Mouse (Mus musculus) frontal cortex, adult (tissue): Measurements from ENCODE around the gene Insc.
"Not testable (repeated sequence)": the region's sequence is repeated elsewhere in the genome, so short reads cannot be mapped to it uniquely, and the experiment has no call there.

ENCODE experiments used
- ATAC-seq: cut with Nextera tagmentation; 2 replicates; pipeline ENCODE4 v1.9.2; 2017; ENCODE audit warnings: mild to moderate bottlenecking, moderate library complexity, mixed read lengths; ENCODE audit not compliant: low TSS enrichment

The Insc gene

DNA sequence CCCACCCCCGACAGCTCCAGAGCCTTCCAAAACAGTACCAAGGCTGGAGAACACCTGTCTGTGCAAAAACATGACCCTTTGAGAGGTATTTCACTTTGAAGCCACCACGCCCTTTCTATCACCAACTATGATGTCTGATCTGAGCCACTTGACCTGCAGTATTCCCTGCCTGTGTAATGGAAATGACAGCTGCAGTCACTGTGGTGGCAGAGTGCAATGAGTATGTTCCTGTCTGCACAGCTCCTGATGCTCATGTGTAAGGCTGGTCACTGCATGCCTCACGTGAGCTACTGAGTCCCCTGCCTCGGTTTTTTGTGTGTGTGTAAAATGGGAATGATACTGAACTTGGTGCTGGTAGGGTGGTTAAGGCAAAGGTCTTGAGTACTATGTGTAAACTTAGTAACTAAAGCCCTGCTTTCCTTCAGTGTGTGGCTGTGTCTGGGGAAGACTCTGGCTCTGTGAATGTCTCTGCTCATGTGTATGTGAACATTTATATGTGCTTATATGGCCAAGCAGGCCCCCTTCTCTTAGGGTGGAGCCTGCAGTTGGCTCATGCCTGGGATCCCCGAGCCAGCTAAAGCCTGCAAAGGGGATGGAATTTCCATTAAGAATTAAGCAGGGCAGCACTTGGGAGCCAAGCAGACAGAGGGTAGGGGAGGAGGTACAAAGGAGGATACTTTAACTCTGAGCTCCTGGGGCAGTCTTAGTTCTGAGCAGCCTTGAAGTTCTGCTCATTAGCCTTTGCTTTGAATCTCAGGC lies at the start of gene Insc:
Insc (plus strand) TSS at position 673 of the 759 bp plus-strand sequence.
- no peak for ATAC-seq

DNA sequence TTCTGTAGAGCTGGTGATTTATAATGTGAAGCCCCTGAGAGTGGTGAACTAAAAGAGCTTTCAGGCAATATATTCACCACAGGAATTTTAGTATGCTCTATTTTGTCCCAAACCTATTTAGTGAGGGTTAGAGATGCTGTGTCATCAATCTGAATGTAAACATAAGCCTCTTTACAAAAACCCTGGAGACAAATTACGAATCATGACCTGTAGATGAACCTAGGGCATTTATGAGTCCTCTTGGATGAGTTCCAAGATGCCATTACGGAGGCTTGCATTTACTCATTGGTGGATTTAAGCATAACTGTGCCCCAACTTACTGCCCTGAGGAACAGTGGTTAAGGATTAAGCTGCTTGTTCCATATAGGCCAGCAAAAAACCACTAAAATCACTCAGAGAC lies 42.6 kb upstream of the Insc start:
- ATAC-seq: no peak

DNA sequence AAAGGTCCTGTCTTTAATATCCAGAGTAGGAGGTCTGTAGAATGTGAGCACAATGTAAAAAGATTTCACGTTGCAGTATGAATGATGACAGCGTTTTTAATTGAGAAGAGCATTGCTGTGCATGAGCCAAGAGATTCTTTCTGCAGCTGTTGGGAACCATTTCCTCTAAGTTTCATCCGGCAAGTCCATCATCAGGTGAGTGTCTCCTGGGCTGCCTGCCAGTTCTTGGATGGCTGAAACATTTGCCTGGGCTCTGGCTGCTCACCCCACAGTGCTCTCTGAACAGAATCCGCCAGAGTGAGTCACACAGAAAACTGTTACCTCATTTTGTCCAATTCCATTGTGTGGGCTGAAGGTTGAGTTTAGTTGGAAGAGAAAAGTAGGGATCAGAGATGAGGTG lies 36.8 kb upstream of the Insc start:
- no peak for ATAC-seq

DNA sequence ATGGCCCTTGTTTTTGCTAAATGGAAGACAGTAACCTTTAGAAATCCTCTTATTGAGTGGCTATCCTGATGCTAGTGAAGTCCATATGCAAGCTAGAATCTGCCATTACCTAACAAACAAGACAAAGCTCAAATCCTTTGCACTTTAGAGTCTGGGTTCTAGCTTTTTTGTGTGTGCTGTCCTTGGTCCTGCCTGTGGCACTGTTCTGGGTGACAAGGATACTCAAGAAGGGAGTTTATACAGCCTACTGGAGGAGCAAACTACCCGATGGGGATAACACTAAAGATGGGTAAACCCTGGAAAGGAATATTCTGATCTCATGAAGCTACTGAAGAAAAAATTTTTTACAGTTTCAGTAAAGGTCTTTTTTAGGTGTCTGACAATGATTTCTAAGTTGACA lies 36.1 kb upstream of the Insc start:
- ATAC-seq: no peak

DNA sequence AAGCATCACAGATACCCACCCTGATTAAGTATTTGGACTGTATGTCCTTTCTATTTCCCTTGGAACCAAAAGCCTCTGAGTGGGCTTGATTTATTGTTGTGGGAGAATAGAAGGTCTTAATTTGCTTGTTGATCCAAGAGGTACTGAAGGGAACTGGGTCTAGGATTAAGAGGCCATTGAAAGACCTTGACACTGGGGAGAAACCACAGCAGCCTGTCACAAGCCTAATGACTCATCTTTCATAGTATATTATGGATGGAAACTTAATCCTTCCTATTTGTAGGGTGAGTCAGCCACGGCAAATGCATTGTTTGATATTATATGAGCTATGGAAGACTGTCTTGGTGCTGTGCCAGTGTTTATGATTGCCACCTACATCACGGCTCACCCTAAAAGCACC lies 33.1 kb upstream of the Insc start:
- ATAC-seq: no peak

DNA sequence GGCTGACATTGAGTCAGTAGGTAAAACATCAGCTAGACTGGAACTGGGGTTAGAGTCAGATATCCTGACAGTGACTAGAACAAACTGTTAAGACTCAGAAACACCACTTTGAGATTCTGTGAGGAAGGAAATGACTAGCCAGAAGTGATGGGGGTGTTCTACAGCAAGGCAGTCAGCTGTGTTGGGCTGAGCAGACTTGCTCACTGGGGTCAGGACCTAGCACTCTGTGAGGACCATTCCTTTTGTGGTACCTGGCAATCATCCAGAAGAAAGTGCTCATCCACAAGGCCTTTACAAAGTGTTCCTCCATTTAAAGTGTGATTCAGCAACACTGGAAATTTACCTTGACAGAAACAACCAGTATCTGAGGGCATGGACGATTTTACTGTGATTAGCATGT lies 31.0 kb upstream of the Insc start:
- no peak for ATAC-seq

DNA sequence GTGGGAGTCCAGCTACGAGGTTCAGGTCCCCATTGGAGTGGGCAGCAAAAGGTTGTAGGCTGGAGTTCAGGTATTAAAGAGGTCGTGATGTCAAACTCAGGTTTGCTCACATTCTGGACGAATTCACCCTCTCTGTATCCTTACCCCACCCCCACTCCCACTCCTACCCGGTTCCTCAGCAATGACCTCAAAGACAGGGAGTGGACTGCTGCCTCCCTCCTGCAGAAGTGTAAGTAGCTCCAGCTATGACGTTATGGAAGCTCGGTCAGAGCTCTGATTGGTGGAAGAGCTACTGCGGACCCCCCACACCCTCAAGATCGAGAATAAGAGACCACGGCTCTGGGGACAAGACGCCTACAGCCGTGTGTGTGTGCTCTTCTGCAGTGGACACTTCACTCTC lies 25.2 kb upstream of the Insc start, which contains the start of gene Calcb:
Calcb (plus strand) TSS at position 344 of the 400 bp plus-strand sequence.
- no peak for ATAC-seq

DNA sequence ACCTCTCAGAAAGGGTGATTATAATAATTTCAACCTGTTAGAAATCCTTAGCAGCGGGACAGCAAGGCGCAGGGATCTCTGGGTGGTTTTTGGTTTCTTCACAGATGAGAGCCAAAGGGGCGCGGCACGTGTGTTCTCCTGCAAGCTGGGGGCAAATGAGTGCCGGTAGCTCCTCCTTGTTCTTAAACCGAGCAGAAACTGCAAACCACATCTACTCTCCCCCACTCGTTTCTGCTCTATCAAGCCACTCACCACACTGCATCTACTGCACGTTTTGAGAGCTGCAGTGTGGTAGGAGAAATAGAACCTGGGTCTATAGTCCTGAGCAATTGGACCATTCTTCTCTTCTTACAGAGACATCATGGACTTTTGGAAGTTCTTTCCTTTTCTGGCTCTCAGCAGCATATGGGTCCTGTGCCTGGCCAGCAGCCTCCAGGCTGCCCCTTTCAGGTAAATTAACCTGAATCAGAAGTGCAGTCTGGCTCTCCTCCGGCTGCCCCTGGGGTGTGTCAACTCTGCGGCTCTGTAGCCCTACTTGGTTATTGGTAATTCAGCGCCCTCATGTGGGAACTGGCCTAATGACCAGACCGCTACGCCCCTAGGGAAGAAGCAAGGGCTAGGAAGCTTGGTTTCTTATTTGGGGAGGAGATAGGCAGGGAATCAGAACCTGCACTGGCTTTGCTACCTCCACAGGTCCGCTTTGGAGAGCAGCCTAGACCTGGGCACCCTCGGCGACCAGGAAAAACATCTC lies 23.9 kb upstream of the Insc start:
- no peak for ATAC-seq

DNA sequence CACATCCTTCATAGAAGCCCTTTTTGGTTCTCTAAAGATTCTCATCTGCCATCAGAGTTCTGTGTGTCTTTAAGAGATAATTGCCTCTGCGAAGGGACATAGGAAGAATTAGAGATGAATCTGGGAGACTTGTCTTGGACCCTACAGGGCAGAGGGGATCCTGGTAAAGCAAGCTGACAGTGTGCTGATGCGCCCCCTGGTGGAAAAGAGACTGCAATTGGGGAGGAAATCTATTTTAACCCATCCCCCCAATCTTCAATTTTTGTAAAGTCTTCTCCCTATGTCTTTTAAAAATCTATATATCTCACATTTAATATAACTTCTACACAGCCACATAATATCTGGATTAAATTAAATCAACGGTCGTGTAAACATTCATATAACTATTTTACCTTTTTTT lies 13.8 kb upstream of the Insc start:
- not testable (repeated sequence) for ATAC-seq

DNA sequence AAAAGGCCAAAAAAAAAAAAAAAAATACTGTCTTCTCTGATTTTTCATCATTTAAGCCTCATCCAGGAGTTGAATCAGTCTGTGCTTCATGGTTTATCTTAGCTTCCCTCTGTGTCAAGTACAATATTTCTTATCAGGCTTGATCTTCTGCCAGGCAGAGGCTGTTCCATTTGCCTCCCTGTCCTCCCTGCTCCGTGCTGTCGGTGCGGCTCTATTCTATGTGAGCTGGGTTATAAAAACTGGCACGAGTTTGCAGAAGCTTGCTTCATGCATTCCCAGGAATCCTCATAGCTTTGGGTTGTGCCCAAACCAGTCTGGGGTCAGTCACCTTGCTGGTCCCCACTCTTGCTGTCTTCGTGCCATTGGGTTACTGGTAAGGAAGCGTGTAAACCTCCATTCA lies 12.3 kb upstream of the Insc start:
- ATAC-seq: no peak

DNA sequence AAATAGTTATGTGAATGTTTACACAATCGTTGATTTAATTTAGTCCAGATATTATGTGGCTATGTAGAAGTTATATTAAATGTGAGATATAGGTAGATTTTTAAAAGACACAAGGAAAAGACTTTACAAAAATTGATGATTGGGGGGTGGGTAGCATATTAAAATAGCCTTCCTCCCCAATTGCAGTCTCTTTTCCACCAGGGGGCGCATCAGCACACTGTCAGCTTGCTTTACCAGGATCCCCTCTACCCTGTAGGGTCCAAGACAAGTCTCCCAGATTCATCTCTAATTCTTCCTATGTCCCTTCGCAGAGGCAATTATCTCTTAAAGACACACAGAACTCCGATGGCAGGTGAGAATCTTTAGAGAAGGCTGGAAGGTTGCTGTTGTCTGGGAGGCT lies 11.8 kb upstream of the Insc start:
- ATAC-seq: not testable (repeated sequence)

DNA sequence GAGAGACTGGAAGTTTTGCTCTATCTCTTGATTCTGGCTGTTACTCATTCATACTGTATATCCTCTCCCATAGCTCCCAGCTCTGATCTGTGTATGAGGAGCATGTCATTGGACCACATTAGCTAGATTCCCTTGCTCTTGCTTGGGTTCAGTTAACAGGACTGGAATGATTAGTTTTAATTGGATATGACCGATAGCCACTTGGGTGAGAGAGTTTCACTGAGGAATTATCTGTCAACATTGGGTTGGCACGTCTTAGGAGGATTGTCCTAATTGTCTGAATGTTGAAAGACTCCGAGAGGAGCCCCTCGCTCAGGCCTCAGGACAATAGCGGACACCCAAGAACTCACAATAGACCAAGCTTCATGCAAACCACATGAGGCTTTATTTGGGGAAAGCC lies 7.2 kb upstream of the Insc start:
- no peak for ATAC-seq

DNA sequence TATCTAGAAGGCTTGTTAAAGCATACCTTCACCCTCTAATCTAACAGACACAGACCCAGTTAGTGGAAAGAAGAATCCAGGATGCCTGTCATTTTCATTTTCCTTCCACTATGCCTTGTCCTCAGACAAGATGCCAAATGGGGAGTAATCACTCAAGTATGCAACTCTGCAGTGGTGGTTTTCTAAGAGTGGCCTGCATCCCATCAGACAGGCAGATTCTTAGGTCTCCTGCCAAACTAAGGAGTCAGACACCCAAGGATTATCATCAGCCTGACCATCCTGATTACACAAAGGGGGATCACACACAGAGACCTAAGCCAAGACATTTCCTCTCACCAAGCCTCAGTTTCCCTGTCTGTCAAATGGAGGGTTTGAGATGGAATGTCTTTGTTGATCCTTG lies 5.3 kb upstream of the Insc start:
- no peak for ATAC-seq

DNA sequence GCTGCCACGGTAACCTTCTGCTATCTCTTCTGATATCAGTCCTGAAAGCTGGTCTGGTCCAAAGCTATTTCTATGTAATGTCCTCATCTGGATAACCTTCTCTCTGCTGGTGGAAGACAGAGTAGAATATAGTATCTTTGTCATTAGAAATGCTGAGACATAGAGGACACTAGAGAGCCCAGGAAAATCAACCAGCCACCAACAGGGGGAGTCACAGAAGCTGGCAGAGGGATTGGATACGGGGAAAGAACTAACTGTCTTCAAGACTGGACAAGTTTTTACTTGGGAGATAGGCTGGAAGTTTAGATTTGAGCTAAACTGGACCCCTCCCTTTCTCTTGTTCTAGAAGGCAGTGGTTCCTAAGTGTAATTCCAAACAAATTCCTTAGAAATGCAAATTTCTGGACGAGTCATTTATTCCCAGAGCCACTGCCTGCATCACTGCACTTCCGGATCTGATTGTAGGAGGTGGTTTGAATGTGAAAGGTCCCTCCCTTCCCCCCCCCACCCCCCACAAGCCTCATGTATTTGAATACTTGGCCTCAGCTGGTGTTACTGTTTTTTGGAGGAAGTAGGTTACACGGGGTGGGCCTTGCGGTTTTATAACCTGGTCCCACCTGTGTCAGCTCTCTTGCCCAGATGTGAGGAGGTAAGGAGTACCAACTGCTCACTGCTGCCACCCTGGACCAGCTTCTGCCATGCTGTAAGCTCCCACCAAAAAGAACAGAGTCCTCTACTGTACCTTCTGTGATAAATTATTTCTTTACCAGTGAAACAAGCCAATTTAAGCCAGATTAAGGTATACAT lies 2.9 kb upstream of the Insc start:
- no peak for ATAC-seq

DNA sequence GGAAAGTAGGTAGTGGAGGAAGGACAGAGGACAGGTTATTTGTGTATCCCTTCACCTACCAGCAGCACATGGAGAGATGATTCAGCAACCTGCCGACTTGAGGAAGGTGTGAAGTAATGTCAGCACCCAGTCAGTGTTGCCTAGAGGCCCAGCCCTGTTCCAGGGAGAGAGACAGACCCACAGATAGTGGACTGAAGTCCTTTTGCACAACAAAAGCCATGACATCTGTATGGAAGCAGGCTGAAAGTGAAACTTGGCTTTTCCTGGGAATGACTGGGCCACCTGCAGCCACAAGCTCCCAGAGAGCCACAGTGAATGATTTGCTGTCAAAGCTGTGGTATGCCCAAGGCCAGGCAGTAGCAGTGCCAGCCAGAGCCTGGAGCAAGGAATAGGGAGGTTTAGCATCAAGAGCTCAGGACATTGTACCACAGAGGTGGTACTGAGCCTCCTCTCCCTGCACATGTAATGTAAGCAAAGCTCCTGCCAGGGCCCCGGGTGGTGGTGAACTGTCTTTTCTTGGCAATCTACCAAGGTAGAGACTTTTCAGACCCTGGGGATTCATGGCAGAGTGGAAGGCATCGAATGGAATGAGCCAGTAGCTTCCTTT lies 1.2 kb downstream of the Insc start:
- no peak for ATAC-seq

DNA sequence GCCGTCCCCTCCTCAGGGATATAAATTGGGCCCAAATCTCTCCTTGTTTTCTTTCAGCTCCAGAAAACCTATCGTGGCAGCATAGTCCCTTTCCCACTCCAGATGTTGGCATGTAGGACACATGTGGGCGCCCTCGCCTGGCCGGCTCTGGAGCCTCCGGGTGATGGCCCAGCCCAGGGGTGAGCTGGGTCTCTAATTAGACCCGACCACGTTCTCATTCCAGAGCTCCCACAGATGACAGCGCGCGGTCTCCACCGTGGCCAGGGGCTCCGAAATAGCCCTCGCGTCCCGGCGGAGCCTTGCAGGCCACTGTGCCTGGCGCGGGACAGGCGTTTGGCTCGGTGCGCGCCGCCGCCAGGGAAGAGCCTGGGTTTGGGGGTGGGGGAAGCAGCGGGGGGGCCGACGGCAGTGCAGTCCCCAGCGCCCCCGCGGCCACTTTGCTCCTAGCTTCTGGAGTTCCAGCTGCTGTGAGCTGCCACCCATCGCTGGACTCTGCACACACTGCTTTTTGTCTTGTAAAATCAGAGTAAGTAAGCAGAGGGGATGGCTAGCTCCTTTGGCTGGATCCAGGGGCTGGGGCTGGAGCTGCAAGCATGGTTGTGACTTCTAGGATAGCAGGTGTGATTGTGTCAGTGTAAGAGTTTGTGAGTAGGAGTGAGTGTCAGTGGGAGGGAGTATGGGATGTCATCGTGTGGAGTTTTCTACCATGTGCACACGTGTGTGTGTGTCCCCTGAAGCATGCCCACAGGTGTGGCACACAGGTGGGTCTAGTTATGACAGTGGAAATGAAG lies 2.2 kb downstream of the Insc start:
- ATAC-seq: peak; percentile 31

DNA sequence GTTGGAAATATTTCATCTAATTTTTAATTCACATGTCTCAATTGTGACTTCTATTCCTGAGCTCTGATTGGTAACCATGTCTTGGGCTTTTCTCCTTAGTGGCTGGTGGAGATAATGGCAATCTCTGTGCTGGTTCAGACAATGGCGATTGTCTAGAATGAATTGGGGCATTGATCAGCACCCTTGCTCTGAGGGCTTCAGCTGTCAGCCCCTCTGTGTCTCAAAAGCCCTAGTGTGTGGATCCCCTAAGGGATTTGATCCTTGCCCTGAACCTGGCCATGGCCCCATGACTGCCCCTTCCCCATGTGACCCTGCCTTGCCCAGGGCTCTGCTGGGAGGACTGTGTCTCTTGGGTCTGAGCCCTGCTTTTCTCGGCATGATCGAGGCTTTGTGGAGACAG lies 4.1 kb downstream of the Insc start:
- ATAC-seq: peak; percentile 73

DNA sequence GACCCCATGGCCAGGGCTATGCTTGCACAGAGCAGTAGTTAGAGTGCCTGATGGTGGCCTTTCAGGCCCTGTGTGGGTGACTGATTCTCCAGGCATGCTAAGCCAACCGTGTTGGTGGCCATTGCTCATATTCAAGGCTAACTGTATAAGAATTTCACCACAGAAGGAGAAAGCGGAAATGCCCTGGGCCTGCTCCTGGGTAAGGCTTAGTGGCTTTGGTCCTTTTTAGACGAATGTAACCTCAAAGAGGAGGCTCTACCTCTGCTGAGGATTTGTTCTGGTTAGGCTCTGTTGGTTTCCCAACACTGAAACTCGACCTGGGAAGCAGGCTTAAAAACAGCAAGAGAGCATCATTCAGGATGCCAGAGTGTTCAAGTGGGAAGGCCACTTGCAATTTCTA lies 4.7 kb downstream of the Insc start:
- ATAC-seq: no peak

DNA sequence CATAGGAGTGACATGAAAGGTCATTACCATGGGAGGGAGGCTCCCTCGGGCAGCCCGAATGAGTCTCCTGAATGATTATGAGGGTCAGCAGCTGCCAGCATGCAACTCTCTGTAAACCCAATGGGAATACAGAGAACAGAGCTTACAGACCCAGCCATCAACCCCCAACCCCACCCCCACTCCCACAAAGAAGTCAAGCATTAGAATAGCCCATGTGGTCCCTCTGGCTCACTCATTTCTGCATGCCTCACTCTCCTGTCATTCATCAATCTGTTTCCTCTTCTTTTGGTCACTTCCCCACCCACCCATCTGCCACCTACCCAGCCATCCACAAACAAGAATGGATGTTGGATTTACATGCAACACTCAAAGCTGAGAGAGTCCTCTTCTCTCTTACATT lies 10.0 kb downstream of the Insc start:
- no peak for ATAC-seq

DNA sequence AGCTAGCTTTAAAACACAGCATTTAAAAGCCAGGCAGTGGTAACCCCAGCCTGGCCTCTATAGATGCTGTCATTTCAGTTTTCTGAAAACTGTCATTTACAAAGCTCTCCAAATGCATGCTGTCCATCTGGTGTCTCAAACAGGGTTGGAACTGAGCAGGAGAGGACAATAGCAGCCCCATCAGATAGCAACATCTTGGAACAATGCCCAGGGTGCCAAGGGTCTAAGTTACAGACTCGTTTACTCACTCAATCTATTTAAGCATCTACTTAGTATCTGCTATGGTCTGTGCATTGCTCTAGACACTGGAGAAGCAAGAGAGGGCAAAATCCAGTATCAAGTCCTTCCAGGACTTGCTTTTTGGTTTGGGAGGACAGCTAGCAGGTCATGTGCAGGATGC lies 10.7 kb downstream of the Insc start:
- no peak for ATAC-seq

DNA sequence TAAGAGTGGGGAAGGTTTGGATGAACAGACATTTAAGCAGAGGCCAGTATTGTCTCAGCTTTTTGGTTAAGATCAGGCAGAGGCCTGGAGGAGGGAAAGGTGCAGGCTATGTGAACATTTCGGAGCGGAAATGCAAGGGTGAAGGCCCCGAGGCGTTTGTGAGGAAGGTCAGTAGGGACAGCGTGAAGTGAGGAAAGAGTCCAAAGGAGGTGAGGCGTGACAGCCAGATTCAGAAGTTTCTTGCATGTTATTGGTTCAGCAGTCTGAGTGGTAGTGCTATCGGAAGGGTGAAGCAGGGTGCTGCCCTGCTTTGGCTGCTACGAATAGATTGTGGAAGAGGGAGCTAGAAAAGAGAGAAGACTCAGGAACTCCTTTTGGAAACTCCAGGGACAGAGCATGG lies 11.1 kb downstream of the Insc start:
- ATAC-seq: no peak
